Mouse (Mus musculus) stomach, postnatal 0 days (tissue): ENCODE data around the gene Esr1.

Source experiments
- CTCF ChIP-seq: IDR thresholded peaks from 2 replicates; pipeline ENCODE4 v1.5.1; 2016; ENCODE audit warnings: antibody characterized with exemption, low read depth, mild to moderate bottlenecking, moderate library complexity
- EP300 ChIP-seq: optimal IDR thresholded peaks from 2 replicates; pipeline ENCODE3; 2016; ENCODE audit warnings: antibody characterized with exemption

DNA sequence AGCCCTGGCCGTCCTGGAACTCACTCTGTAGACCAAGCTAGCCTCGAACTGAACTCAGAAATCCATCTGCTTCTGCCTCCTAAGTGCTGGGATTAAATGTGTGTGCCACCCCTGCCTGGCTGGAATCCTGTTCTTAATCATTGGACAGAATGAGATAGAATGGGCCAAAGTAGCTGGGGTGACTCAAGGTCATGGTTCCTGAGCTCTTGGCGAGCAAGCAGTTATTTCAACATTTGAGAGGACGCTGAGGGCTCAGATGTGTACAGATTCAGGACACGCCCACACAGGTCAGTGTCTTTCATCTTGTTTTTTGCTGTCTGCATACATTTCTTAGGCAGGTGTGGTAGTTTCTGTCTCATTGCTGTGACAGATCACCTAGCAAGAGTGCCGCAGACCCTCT lies 24.7 kb upstream of the Esr1 start:
- TF ChIP-seq EP300 (no peak), CTCF (no peak)
